Mouse (Mus musculus): Measurements from ENCODE around the gene Slc39a7. TPM values are rescaled to one million over a fixed set of nuclear protein-coding genes. Genes with fewer than 3 reads are reported as not detected.

Gene Slc39a7
- polyA plus RNA-seq, 1 experiment from 2014 or later, result 43.4 TPM

DNA sequence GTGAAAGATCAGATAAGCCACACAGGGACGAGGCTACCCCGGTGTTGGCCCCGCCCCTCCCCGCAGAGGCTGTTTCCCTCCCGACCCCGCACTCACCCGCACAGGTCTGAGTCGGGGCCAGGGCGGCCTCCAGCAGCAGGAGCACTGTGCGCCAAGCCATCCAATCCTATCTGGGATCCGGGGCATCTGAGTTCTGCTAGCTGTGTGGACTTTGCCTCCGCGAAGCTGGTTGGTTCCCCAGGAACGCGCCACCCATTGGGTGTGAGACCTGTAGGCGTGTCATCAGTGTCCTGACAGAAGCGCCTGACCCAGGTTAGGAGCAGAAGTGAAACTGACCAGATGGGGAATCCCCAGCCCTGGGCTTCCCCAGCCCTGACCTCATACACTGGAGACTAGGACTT is 52.9 kb downstream of the Slc39a7 start:
- TF ChIP-seq EP300 (IDR thresholded peaks at IDR 0.05; ENCODE audit: low read depth) (peak; percentile 62), CTCF (IDR thresholded peaks at IDR 0.05; ENCODE audit: low read depth) (no peak)
- WGBS (ENCODE audit: insufficient replicate concordance), result under 1% methylated on average over 16 of the region's 17 CpGs
- peak; percentile 89 for DNase-seq
- peaks cover 26% of the 10 kb centered on the region for H3K4me1 ChIP-seq (ENCODE audit: insufficient read depth)
- peak overlapping the region; percentile 68 for H3K9ac ChIP-seq (replicated peaks)
- no peaks in the 10 kb centered on the region for H3K9me3 ChIP-seq (ENCODE audit: low read length)
- no peaks in the 10 kb centered on the region for H3K36me3 ChIP-seq (replicated peaks; ENCODE audit: insufficient read depth, low read length)
- H3K27me3 ChIP-seq (ENCODE audit: insufficient read depth, low read length), result peaks cover 7% of the 10 kb centered on the region; the same call in 1 of the 2 replicates
- peak overlapping the region; percentile 68 for H3K4me3 ChIP-seq (ENCODE audit: low read depth, low read length)
- peak; percentile 89 for ATAC-seq
- peak overlapping the region; percentile 90 for H3K4me2 ChIP-seq (ENCODE audit: low read depth, low read length)
- peak overlapping the region; percentile 91 for H3K27ac ChIP-seq (ENCODE audit: low read depth)

MicroRNAs encoded within 50 kb of the gene (microRNA counts, 519-probe panel; counts per million panel counts)
- not detected for microRNA mmu-miR-219

Small RNAs within 50 kb of the gene (microRNA-seq; reads per million reads assigned to microRNA genes)
- not detected for gene Mir219a-1
- gene Mir219c, result not detected

Other genes starting within 250 kb of the Slc39a7 start
- 64.4 and 93.5 TPM in 2 replicates for gene Angptl4, start 249.9 kb downstream of the Slc39a7 start, polyA plus RNA-seq (2015; fragmentation: Nextera tagmentation; extraction: Ambion mirVana)
- gene Kank3, start 221.2 kb downstream of the Slc39a7 start, polyA plus RNA-seq (2015; fragmentation: Nextera tagmentation; extraction: Ambion mirVana), result 9.4 and 10.6 TPM in 2 replicates
- gene Rps28, start 207.1 kb downstream of the Slc39a7 start, polyA plus RNA-seq (2015; fragmentation: Nextera tagmentation; extraction: Ambion mirVana), result 699 and 710 TPM in 2 replicates
- gene Ndufa7, start 207.1 kb downstream of the Slc39a7 start, polyA plus RNA-seq (2015; fragmentation: Nextera tagmentation; extraction: Ambion mirVana), result 379 and 389 TPM in 2 replicates
- gene Cd320, start 188.6 kb downstream of the Slc39a7 start, polyA plus RNA-seq (2015; fragmentation: Nextera tagmentation; extraction: Ambion mirVana), result 16.6 and 17.4 TPM in 2 replicates
- gene Gm7029, start 157.8 kb downstream of the Slc39a7 start, polyA plus RNA-seq (2015; fragmentation: Nextera tagmentation; extraction: Ambion mirVana), result not detected in 2 replicates
- 2.6 and 3.6 TPM in 2 replicates for gene Kifc1, start 141.0 kb downstream of the Slc39a7 start, polyA plus RNA-seq (2015; fragmentation: Nextera tagmentation; extraction: Ambion mirVana)
- gene Platr17, start 126.5 kb downstream of the Slc39a7 start, polyA plus RNA-seq (2015; fragmentation: Nextera tagmentation; extraction: Ambion mirVana), result 0.41 and 0.54 TPM in 2 replicates
- 12.6 and 13.0 TPM in 2 replicates for gene Daxx, start 122.3 kb downstream of the Slc39a7 start, polyA plus RNA-seq (2015; fragmentation: Nextera tagmentation; extraction: Ambion mirVana)
- gene Tapbp, start 115.8 kb downstream of the Slc39a7 start, polyA plus RNA-seq (2015; fragmentation: Nextera tagmentation; extraction: Ambion mirVana), result 47.0 and 47.9 TPM in 2 replicates
- 7.1 and 7.9 TPM in 2 replicates for gene Zbtb22, start 115.8 kb downstream of the Slc39a7 start, polyA plus RNA-seq (2015; fragmentation: Nextera tagmentation; extraction: Ambion mirVana)
- 6.8 and 7.4 TPM in 2 replicates for gene Rgl2, start 102.1 kb downstream of the Slc39a7 start, polyA plus RNA-seq (2015; fragmentation: Nextera tagmentation; extraction: Ambion mirVana)
- gene Pfdn6, start 91.3 kb downstream of the Slc39a7 start, polyA plus RNA-seq (2015; fragmentation: Nextera tagmentation; extraction: Ambion mirVana), result 82.2 and 85.5 TPM in 2 replicates
- 12.7 and 12.8 TPM in 2 replicates for gene Wdr46, start 91.0 kb downstream of the Slc39a7 start, polyA plus RNA-seq (2015; fragmentation: Nextera tagmentation; extraction: Ambion mirVana)
- gene B3galt4, start 80.2 kb downstream of the Slc39a7 start, polyA plus RNA-seq (2015; fragmentation: Nextera tagmentation; extraction: Ambion mirVana), result 2.2 and 2.4 TPM in 2 replicates
- gene Vps52, start 75.9 kb downstream of the Slc39a7 start, polyA plus RNA-seq (2015; fragmentation: Nextera tagmentation; extraction: Ambion mirVana), result 12.5 and 13.4 TPM in 2 replicates
- 1,510 and 1,549 TPM in 2 replicates for gene Rps18, start 75.7 kb downstream of the Slc39a7 start, polyA plus RNA-seq (2015; fragmentation: Nextera tagmentation; extraction: Ambion mirVana)
- 274 and 288 TPM in 2 replicates for gene H2-K1, start 31.3 kb downstream of the Slc39a7 start, polyA plus RNA-seq (2015; fragmentation: Nextera tagmentation; extraction: Ambion mirVana)
- 6.0 and 7.1 TPM in 2 replicates for gene Ring1, start 7.0 kb downstream of the Slc39a7 start, polyA plus RNA-seq (2015; fragmentation: Nextera tagmentation; extraction: Ambion mirVana)
- 49.1 and 51.6 TPM in 2 replicates for gene H2-Ke6, start 3.6 kb downstream of the Slc39a7 start, polyA plus RNA-seq (2015; fragmentation: Nextera tagmentation; extraction: Ambion mirVana)
- 16.2 and 16.4 TPM in 2 replicates for gene Rxrb, start 130 bp upstream of the Slc39a7 start, polyA plus RNA-seq (2015; fragmentation: Nextera tagmentation; extraction: Ambion mirVana)
- gene Col11a2, start 7.8 kb upstream of the Slc39a7 start, polyA plus RNA-seq (2015; fragmentation: Nextera tagmentation; extraction: Ambion mirVana), result 0.21 and 0.47 TPM in 2 replicates
- gene H2-Oa, start 60.7 kb upstream of the Slc39a7 start, polyA plus RNA-seq (2015; fragmentation: Nextera tagmentation; extraction: Ambion mirVana), result 0.72 and 0.85 TPM in 2 replicates
- 9.7 and 11.9 TPM in 2 replicates for gene H2-DMa, start 87.9 kb upstream of the Slc39a7 start, polyA plus RNA-seq (2015; fragmentation: Nextera tagmentation; extraction: Ambion mirVana)
- 29.2 and 32.5 TPM in 2 replicates for gene Brd2, start 91.0 kb upstream of the Slc39a7 start, polyA plus RNA-seq (2015; fragmentation: Nextera tagmentation; extraction: Ambion mirVana)
- gene H2-DMb2, start 111.6 kb upstream of the Slc39a7 start, polyA plus RNA-seq (2015; fragmentation: Nextera tagmentation; extraction: Ambion mirVana), result 1.9 and 2.1 TPM in 2 replicates
- gene H2-DMb1, start 121.4 kb upstream of the Slc39a7 start, polyA plus RNA-seq (2015; fragmentation: Nextera tagmentation; extraction: Ambion mirVana), result 3.9 and 4.0 TPM in 2 replicates
- 8.8 and 9.3 TPM in 2 replicates for gene Tap1, start 155.9 kb upstream of the Slc39a7 start, polyA plus RNA-seq (2015; fragmentation: Nextera tagmentation; extraction: Ambion mirVana)
- gene Psmb9, start 156.1 kb upstream of the Slc39a7 start, polyA plus RNA-seq (2015; fragmentation: Nextera tagmentation; extraction: Ambion mirVana), result 20.4 and 22.9 TPM in 2 replicates
- 49.7 and 51.6 TPM in 2 replicates for gene Psmb8, start 166.0 kb upstream of the Slc39a7 start, polyA plus RNA-seq (2015; fragmentation: Nextera tagmentation; extraction: Ambion mirVana)
- gene Tap2, start 171.8 kb upstream of the Slc39a7 start, polyA plus RNA-seq (2015; fragmentation: Nextera tagmentation; extraction: Ambion mirVana), result 9.8 and 10.5 TPM in 2 replicates
- gene H2-Ob, start 207.2 kb upstream of the Slc39a7 start, polyA plus RNA-seq (2015; fragmentation: Nextera tagmentation; extraction: Ambion mirVana), result 1.1 and 1.2 TPM in 2 replicates
- 22.7 and 24.9 TPM in 2 replicates for gene H2-Ab1, start 226.0 kb upstream of the Slc39a7 start, polyA plus RNA-seq (2015; fragmentation: Nextera tagmentation; extraction: Ambion mirVana)

Data from liver, postnatal 0 days (tissue).